Mouse (Mus musculus) left cerebral cortex, adult 8-10 months (tissue): ENCODE results near the gene 4930453N24Rik. TPM values are rescaled to one million over a fixed set of nuclear protein-coding genes. Genes with fewer than 3 reads are reported as not detected.

Experiments used
- DNase-seq, 2 experiments: peaks; one replicate each; pipeline ENCODE4 v3.0.0; 2022; ENCODE audit warnings: low spot score in 2 of 2
- total RNA-seq, 4 experiments: library from RNA; stranded (reverse); gene quantifications; 2 replicates each; pipeline ENCODE4 v1.2.4; 2022

4930453N24Rik gene
- 10 to 100 TPM; 20.7 to 27.0 (median 22.8) TPM for total RNA-seq

DNA sequence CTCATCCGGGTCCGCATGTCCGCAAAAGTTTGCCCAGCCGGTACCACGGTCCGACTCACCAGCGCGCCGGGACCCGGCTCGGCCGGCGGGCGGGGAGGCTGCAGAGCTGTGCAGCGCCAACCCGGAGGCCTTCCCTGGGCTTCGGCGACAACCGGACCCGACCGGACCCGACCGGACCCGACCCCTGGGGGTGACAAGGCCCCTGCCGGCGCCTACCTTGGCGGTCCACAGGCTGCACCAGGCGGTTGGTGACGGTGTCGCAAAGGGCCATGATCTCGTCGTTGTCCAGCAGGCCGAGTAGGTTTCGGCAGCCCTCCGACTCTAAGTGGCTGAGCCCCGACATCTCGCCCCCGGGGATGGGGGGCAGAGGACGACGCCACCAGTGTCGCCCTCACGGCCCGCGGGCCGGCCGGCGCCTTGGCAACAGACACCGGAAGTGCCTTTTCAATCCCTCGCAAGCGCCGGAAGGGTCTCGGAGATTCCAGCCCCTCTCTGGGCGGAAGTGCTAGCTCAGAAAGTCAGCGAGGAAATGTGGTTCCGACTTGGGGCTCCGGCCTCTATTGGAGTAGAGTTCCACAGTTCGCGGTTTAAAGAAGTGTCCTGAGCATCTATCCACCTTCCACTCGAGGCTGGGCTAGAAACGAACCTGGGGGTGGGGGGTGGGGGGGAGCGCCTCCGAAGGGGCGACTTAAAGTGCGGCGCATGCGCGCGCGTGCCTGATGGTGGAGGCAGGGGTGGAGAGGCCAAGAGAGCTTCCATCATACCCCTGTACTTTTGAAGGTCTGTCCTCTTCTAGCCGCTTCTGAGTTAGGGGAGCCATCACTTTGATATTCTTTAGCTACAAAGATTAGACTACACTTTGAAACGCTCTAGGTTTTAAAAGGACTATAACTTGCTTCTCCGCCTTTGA lies at the start of gene 4930453N24Rik:
4930453N24Rik (minus strand) TSS at position 641 of the 910 bp plus-strand sequence.
- DNase-seq = peak; percentile 74 to 81

DNA sequence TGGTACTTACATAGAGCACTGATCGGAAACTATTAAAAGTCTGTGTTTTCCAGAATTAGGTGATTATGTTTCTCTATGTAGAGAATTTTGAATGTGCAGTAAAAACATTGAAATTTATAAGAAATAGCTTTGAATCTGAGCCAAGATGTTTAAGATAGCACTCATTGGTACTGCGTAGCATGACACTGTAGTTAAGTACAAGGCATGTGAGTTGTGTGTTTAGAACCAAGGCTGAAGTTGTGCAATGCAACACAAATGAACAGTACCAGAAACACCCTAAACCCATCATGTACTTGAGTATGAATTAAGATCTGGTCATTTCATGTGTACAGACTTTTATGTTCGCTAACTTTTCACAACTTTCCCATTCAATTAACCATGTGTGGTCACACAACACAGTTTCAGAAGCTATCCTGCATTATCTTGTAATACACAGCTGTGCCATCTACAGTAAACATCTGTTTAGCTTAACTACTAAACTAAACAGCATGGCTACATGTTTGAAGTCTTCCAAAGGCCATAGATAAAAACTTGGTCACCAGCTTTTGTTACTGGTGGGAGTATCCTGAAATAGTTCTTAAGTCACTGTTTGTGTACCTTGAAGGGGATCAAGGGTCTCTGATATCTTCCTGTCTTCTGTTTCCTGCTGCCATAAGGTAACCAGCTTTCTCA lies 46.3 kb upstream of the 4930453N24Rik start:
- DNase-seq = no peak

DNA sequence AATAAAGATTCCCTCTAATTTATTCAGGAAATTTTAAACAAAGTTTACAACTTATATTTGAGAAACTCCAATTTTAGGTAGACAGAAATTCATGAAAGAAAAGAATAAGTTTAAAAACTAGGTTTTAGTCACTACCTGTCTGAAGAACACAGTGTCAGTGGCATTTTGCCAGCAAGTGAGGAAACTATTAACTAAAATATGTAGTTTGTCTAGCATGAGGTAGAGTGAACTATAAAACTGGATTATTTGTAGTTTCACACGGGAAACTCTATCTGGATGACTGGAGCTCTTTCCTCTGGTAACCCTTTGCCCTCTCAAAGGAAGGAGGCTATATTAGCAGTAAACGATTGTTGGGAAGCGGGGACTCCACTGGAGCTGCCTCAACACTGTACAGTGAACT lies 32.1 kb upstream of the 4930453N24Rik start:
- DNase-seq = no peak

GRCm38 (mm10) chr16:64801638-64802037 lies 30.7 kb upstream of the 4930453N24Rik start:
- no peak for DNase-seq

- no peak for DNase-seq
Measured at GRCm38 (mm10) chr16:64800393-64800792, 29.4 kb upstream of the 4930453N24Rik start.

DNA sequence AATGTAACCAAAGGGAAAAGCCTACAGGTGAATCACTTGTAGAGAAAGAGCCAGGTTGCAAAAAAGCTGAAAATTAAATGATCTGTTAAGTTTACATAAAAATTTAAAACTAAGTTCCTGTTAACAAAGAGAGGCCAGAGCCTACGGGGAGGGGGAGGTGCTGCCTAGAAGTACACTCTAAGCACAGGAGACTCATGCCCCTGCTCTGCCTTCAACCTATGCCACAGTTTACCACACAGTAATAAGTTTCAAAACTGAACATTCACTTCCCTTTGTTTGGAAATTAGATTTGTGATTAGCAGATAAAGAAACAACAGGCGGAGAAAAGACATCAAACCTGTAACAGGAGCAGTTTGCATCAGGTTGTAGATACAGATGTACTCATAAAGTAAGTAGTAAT lies 23.8 kb upstream of the 4930453N24Rik start:
- DNase-seq = no peak

DNA sequence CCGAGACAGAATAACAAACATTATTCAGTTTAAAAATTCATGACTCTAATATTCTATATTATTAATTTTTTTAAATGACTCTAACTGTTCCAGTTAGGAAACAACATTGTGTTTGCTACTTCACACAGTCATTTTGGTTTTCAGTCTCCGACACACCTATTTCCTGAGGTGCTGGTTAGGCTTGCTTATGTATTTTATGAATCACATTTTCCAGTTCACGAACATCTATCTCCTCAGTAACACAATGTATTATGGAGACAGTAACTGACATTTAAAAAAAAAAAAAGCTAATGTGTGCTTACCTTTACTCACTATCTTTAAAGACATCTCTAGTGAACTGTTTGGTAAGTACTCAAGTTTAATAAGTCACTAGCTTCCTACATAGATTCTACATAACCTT lies 18.7 kb upstream of the 4930453N24Rik start:
- no peak for DNase-seq

GRCm38 (mm10) chr16:64775516-64775915 lies 4.6 kb upstream of the 4930453N24Rik start:
- no peak for DNase-seq

DNA sequence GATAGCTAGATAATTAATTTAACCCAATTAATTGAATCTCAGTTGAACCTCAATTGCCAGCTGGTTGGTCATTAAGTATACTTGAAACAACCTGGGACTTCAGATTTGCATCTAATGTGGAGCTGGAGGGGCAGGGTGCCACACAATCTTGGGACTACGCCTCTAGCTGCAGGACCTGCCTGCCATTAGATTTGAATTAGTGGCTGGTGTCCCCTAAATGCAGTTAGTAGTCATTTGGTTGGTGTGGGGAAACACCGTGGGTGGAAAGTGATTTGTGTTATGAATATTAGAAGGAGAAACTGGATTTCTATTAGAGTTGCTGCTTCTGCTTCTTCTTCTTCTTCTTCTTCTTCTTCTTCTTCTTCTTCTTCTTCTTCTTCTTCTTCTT lies 464 bp upstream of the 4930453N24Rik start:
- no peak for DNase-seq

DNA sequence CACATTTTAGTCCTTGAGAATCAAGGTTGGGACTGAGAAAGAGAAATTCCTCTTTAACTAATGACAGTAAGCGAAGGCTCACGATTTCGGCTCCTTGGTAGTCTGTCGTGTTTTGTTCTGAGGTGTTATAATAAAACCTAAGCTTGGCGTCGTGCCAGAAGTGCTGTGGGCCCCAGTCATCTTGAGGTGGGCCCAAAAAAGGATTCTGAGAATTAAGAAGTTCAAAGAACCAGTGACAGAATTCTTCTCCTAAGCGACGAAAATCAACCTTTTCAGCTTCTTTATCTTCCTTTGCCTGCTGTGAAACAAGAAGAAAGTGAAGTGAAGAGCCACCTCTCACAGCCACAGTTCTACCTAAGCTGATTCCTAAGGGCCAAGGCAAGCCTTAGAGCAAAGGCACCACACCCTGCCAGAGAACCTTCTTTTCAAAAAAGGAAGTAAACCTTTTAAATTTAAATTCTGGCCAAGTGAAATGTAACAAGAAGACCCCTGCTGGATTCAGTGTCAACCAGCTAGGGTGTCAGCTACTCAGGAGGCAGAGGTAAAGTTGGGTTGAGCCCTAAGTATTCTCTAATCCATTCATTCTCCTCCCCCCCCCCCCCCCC lies 4.2 kb downstream of the 4930453N24Rik start:
- no peak for DNase-seq

GRCm38 (mm10) chr16:64759245-64759626 lies 11.7 kb downstream of the 4930453N24Rik start:
- no peak for DNase-seq

GRCm38 (mm10) chr16:64758561-64759244 lies 12.3 kb downstream of the 4930453N24Rik start:
- DNase-seq = no peak

DNA sequence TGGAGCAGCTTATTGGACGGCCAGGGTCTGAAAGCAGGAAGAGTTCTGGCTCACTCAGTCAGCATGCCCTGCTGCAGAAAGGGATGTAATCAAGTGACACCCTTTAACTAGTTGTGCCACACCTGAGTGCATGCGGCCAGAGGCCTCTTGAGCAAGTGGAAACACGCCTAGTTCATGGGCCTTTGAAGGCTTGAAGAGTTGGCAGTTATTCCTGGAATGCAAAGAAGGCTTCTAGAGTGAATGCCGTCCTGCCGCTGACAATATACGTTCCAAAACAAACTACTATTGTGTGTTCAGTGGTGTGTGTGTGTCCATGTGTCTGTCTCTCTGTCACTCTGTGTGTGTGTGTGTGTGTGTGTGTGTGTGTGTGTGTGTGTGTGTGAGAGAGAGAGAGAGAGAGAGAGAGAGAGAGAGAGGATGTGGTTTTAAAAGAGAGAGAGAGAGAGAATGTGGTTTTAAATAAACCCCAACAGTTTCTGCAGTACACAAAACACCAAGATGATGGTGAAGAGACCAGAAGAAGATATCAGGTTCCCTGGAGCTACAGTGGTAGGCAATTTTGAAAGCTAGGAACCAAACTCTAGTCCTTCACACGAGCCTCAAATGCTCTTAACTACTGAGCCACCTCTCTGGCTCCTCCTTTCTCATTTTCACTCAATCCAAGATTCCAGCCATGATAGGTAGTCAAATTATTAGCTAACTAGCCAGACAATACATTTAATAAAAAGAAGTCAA lies 13.1 kb downstream of the 4930453N24Rik start:
- no peak for DNase-seq

DNA sequence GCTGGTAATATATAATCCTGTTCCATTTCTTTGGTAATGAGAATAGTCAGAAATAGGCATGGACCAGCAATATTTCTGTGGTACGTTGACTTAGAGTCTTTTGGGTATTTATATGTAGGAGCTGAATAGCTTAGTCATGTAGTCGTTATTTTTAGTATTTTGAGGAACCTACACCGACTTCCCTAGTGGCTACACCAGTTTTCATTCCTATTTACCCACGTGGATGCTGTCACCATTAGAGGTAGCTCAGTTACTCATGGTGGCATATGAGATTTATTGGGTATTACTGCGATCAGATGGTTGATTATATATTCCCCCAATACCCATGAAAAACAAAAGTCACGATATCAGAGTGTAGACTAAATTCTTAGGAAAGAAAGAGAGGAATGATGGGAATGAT lies 14.6 kb downstream of the 4930453N24Rik start:
- DNase-seq = no peak

DNA sequence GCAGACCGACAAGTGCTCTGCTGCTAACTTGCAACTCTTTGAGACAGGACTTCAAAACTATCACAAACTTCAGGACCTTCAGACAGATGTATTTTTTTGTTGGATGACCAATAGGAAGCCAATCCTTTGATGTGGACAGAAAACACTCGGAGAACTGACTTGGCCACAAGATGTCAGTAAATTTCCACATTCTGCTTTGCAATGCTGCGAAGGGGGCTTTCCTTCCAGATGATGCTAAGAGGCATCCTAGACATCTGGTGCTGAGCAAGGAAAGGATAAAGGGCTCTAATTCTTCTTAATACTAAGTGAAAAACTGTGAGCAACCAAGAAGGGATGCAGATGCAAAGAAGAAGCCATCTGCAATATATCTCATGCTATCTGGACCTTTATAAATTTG lies 16.2 kb downstream of the 4930453N24Rik start:
- DNase-seq = no peak

DNA sequence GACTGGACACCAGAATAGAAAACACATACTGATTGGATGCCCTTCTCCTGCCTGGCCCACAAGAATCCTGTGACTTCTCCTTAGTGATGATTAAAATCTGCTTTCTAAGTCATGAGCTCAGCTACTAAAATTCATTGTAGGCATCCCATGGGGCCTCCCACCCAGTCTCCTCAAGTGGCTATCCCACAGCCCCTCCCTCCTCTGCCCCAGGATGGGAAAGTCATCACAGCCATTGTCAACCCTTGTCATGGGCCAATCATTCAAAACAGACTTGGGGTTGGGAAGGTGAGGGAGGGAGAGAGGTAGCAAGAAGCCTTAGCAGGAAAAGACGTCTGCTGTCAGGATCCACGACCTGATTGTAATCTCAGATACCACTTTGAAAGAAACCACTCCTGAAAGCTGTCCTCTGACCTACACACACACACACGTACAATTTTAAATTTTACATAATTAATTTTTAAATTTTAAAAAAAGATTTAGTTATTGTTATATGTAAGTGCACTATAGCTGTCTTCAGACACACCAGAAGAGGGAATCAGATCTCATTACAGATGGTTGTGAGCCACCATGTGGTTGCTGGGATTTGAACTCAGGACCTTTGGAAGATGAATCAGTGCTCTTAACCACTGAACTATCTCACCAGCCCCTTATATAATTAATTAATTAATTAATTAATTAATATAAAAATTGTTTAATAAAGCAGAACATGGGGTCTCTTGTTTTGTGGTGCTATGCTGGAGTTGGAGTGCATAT lies 16.8 kb downstream of the 4930453N24Rik start:
- no peak for DNase-seq

DNA sequence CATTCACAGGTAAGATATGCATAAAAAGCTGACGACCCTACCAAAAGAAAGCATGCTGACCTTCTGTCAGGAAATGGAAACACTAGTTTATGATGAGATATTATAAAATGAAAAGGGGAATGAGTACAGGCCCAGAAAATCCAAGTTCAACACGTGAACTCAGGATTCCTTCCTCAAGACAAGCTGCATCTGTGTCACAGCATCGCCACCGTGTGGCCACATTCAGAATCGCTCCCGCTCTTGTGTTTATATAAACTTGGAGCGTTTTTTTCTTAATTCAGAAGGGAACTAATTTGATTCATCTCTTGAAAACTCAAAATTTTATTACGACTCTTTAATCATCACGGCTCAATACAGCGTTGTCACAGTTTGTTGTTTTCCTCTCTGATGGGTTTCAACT lies 22.7 kb downstream of the 4930453N24Rik start:
- peak in 1 of 2 experiments; percentile 69 for DNase-seq

GRCm38 (mm10) chr16:64745089-64745488 lies 25.9 kb downstream of the 4930453N24Rik start:
- no peak for DNase-seq

- no peak for DNase-seq
Measured at GRCm38 (mm10) chr16:64737289-64737688, 33.7 kb downstream of the 4930453N24Rik start.
